Mouse (Mus musculus) embryonic fibroblast, embryonic 13.5 days (primary cell): Measurements from ENCODE around the gene Zscan5b. TPM values are rescaled to one million over a fixed set of nuclear protein-coding genes. Genes with fewer than 3 reads are reported as not detected.
A peak's percentile ranks its signal among the peaks of the same experiment; 100 is the strongest.
"Not testable (repeated sequence)": the region's sequence is repeated elsewhere in the genome, so short reads cannot be mapped to it uniquely, and the experiment has no call there.

Source experiments
- H3K27ac ChIP-seq: 2 replicates; pipeline ENCODE4 v1.5.1; 2012; ENCODE audit warnings: low read length, control low read depth, inconsistent platforms; ENCODE audit not compliant: insufficient read depth
- H3K4me1 ChIP-seq: 2 replicates; pipeline ENCODE4 v1.6.1; 2011; ENCODE audit warnings: low read length; ENCODE audit not compliant: control insufficient read depth, insufficient read depth
- H3K4me3 ChIP-seq: 2 replicates; pipeline ENCODE4 v1.5.1; 2011; ENCODE audit warnings: mild to moderate bottlenecking, control low read depth, low read length; ENCODE audit not compliant: insufficient read depth
- CTCF ChIP-seq: IDR thresholded peaks from 2 replicates; pipeline ENCODE4 v1.5.1; 2011; ENCODE audit warnings: mild to moderate bottlenecking, control low read depth, low read length, moderate library complexity, borderline replicate concordance; ENCODE audit not compliant: insufficient read depth
- POLR2A ChIP-seq: IDR thresholded peaks from 2 replicates; pipeline ENCODE4 v1.6.1; 2011; ENCODE audit warnings: low read depth, mild to moderate bottlenecking, control low read depth, low read length, moderate library complexity
- polyA plus RNA-seq: library from polyadenylated mRNA; stranded (reverse); fragments of >200 nt; gene quantifications from 2 replicates; pipeline ENCODE4 v1.2.4, GENCODE M21; 2011; ENCODE audit warnings: low read depth; ENCODE audit not compliant: missing spikeins, insufficient read length

The Zscan5b gene
- polyA plus RNA-seq, 1 experiment = not detected

DNA sequence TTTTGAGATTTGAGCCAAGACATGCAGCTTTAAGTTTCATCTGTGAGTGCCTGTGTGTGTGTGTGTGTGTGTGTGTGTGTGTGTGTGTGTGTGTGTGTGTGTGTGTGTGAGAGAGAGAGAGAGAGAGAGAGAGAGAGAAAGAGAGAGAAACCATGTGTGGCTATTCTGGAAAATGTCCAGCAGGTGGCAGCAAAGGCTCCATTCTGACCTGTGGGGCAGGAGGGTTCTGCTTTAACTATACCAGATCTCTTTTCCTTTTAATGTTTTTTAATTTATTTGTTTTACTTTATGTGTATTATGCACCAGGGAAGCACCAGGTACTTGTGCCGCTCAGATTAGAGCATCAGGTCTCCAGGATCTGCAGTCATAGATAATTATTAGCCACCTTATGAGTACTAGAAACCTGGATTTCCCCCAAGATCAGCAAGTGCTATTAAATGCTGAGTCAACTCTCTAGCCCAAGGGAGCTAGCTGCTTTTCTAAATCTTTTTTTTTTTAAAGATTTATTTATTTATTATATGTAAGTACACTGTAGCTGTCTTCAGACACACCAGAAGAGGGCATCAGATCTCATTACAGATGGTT lies 18.9 kb downstream of the Zscan5b start:
- H3K4me3 ChIP-seq = not testable (repeated sequence)

DNA sequence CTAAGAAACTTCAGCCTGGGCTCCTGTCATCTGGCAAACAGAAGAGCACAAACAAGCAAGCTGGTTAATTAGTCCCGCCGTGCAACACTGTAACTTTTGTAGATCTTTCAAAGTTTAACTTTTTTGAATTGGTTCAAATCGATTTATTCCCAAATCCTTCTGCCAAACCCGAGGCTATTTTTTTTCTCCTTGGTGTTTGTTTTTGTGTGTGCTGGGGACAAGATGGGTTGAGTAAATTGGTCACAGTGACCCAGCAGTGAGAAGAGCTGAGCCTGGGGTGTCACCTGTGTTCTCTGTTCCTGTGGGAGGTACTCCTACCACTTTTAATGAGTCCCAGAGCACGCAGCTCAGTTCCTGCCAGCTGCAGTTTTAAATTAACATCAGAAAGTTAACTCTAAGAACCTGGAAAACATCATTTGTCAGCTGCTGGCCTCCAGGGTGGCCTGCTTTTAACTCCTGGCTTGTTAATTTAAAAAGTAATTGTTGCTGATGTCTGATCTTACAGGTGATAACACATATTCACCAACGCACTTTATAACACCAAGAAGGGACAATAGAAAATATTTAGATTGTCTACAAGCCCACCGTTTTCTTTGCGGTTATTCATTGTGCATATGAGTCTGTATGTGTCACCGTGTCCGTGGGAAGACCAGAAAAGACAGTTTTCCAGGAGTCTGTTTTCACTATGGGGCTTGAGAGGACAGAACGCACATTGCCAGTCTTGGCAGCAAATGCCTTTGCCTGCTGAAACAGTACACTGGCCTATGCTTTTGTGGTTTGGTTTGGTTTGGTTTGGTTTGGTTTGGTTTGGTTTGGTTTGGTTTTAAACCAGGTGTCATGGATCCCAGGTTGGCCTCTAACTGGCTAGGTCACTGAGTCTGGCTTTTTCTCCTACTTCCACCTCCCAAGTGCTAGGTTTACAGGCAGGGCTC lies 22.5 kb downstream of the Zscan5b start:
- no peak overlapping the region for H3K4me3 ChIP-seq
- H3K4me1 ChIP-seq = no peaks in the 10 kb centered on the region
- TF ChIP-seq CTCF = no peak
- no peak for TF ChIP-seq POLR2A
- H3K27ac ChIP-seq = no peak overlapping the region

More for the DNA sequence above, 18.9 kb downstream of the Zscan5b start:
- not testable (repeated sequence) for H3K27ac ChIP-seq, H3K4me1 ChIP-seq
- TF ChIP-seq CTCF = 0 out of 2 replicates have a peak, but pooled peaks have one; percentile 16

DNA sequence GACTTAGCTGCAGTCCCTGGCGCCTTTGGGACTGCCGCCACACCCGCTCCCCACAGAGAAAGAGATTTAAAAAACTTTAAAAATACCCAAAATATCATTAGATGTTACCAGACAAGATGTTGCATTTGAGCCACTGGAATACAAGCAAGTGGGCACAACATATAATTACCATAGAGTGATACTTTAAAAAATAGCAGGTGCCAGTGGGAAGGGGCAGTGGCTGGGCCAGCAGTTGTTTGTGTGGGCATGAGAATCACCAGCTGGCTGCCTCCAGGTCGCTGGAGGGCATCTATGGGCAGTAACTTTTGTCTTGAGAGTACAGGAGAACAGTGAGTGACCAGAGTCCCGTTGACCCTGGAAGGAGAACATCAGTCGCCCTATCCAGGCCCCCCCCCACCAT lies 30.3 kb downstream of the Zscan5b start, which contains the start of gene Epp13:
Epp13 (plus strand) TSS at position 301 of the 400 bp plus-strand sequence.
- Histone ChIP-seq H3K27ac (no peak within 1 kb of the TSS), H3K4me1 (no peaks in the 10 kb centered on the region), H3K4me3 (no peak within 1 kb of the TSS)
- TF ChIP-seq CTCF (no peak), POLR2A (no peak)

- H3K27ac ChIP-seq = no peak overlapping the region
- no peak overlapping the region for H3K4me3 ChIP-seq
- TF ChIP-seq CTCF (no peak), POLR2A (no peak)
- no peaks in the 10 kb centered on the region for H3K4me1 ChIP-seq
Measured at GRCm38 (mm10) chr7:6254451-6254850, 32.4 kb downstream of the Zscan5b start.

DNA sequence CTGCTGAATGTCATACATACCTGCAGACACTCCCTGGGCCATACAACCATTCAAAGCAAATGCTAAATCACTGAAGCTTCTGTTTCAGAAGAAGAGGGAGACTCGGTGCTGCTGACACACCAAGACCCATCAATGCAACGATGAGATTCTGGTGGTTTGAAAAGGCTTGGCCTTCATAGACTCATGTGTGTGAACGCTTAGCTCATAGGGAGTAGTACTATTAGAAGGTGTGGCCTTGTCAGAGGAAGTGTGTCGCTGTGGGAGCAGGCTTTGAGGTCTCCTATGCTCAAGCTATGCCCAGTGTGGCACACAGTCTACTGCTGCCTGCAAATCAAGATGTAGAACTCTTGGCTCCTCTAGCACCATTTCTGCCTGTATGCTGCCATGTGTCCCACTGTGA lies 35.3 kb downstream of the Zscan5b start:
- H3K4me3 ChIP-seq = no peak overlapping the region
- TF ChIP-seq POLR2A (no peak), CTCF (no peak)
- no peak overlapping the region for H3K27ac ChIP-seq
- no peaks in the 10 kb centered on the region for H3K4me1 ChIP-seq

- no peak for TF ChIP-seq CTCF
- no peak for TF ChIP-seq POLR2A
- Histone ChIP-seq H3K4me3 (no peak overlapping the region), H3K27ac (no peak overlapping the region), H3K4me1 (no peaks in the 10 kb centered on the region)
Measured at GRCm38 (mm10) chr7:6258232-6259220, 36.4 kb downstream of the Zscan5b start.

DNA sequence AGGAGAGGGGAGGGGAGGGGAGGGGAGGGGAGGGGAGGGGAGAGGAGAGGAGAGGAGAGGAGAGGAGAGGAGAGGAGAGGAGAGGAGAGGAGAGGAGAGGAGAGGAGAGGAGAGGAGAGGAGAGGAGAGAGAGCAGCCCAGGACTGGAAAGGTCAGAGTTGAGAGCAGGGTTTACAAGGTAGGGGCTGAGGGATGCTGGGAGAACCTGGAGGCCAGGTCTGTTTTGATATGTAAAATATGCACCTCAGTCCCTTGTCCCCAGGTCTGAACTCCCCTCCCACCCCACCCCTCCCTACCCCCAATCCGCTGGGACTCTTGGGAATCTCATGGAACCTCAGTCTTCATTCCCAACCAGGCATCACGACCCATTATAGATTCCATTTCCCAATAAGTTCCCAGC lies 37.9 kb downstream of the Zscan5b start:
- not testable (repeated sequence) for H3K4me1 ChIP-seq, H3K4me3 ChIP-seq, H3K27ac ChIP-seq

DNA sequence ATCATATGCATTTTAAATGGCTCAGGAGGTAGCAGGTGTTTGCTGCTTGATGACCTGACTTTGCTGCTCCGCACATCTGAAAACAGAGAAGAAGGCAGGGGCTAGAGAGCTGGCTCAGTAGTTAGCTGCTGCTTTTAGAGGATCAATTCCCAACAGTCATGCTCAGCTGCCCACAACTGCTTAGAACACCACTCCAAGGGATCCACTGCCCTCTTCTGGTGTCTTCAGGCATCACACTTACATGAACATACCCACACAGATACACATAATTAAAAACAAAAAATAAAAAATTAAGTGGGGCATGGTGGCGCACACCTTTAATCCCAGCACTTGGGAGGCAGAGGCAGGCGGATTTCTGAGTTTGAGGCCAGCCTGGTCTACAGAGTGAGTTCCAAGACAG lies 40.0 kb downstream of the Zscan5b start:
- no peak overlapping the region for H3K4me3 ChIP-seq
- H3K27ac ChIP-seq = no peak overlapping the region
- no peak for TF ChIP-seq POLR2A
- no peak for TF ChIP-seq CTCF
- no peaks in the 10 kb centered on the region for H3K4me1 ChIP-seq

DNA sequence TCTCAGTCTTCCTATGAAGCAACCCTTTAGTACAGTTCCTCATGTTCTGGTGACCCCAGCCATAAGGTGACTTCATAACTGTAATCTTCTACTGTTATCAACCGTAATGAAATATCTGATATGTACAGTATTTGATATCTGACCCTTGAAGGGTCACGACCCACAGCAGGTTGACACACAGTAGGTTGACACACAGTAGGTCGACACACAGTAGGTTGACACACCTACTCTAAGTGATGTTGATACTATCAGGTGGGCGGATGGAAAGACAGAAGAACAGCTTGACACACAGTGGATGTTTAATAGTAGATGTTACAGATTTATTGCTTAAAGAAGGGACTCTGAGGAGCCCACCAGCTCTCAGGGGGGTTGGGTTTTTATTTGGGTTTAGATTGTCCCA lies 40.9 kb downstream of the Zscan5b start:
- H3K4me3 ChIP-seq = no peak overlapping the region
- H3K4me1 ChIP-seq = no peaks in the 10 kb centered on the region
- no peak overlapping the region for H3K27ac ChIP-seq
- TF ChIP-seq POLR2A (no peak), CTCF (no peak)
